Comparison of ENCODE assay signal across 11 mouse cellular contexts in genomic region chr10:8228375-8228743, GRCm38 (mm10).
"Had no signal": no experiment of that assay in that cellular context is flagged by ENCODE, and none has a peak within 500 bp of the region (broad histone marks: within the 10 kb centered on the region; RNA-seq: fewer than 3 reads in every experiment).

No protein-coding gene starts in this region.

- H3K9me3 ChIP-seq: limb, embryonic 13.5 days; megakaryocyte, embryonic 14.5 days; midbrain, embryonic 15.5 days; neural tube, embryonic 12.5 days had no signal

- H3K36me3 ChIP-seq: limb, embryonic 13.5 days; midbrain, embryonic 15.5 days; neural tube, embryonic 12.5 days had no signal

- H3K27me3 ChIP-seq: limb, embryonic 13.5 days; megakaryocyte, embryonic 14.5 days; midbrain, embryonic 15.5 days; neural tube, embryonic 12.5 days had no signal

- H3K4me3 ChIP-seq: limb, embryonic 13.5 days; megakaryocyte, embryonic 14.5 days; midbrain, embryonic 15.5 days; neural tube, embryonic 12.5 days had no signal

- H3K27ac ChIP-seq: limb, embryonic 13.5 days; liver, embryonic 14.5 days; macrophage; midbrain, embryonic 15.5 days; neural tube, embryonic 12.5 days had no signal

- DNase-seq: lung, adult 2 months; spleen, adult 18-20 months; thymus, adult 18-20 months; thymus, postnatal 25 days had no signal

- H3K4me2 ChIP-seq: limb, embryonic 13.5 days; midbrain, embryonic 11.5 days; midbrain, embryonic 15.5 days; neural tube, embryonic 12.5 days had no signal

- H3K4me1 ChIP-seq: midbrain, embryonic 15.5 days; neural tube, embryonic 12.5 days had no signal

- ATAC-seq: midbrain, embryonic 15.5 days had no signal

- H3K9ac ChIP-seq: limb, embryonic 13.5 days; liver, embryonic 14.5 days; midbrain, embryonic 15.5 days; neural tube, embryonic 12.5 days had no signal
